Comparison of ENCODE assay signal across 15 mouse cellular contexts in the genomic region with DNA sequence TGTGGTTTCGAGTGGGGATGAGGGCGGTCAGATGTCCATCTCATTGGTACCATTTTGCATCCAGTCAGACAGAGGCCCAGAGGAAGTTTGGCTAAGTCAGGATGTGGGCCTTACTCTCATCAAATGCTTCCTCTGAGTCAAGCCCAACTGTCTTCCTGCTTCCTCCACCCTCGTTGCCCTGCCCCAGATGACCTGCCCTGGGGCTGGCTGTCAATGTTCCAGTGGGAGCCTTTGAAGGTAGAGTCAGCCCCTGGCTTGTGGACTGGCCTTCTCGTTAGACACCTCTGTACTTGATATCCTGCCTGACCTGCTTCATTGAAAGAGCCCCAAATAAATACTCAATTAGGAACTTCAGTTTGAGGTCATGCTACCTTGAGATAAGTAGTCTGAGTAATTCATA.
"Had no signal": no experiment of that assay in that cellular context is flagged by ENCODE, and none has a peak within 500 bp of the region (broad histone marks: within the 10 kb centered on the region; RNA-seq: fewer than 3 reads in every experiment).

No protein-coding gene starts in this region.

- H3K4me1 ChIP-seq: neural tube, embryonic 15.5 days; stomach, embryonic 15.5 days had no signal

- H3K4me2 ChIP-seq: neural tube, embryonic 13.5 days; neural tube, embryonic 15.5 days; stomach, embryonic 15.5 days had no signal

- H3K9ac ChIP-seq: neural tube, embryonic 13.5 days; neural tube, embryonic 15.5 days; stomach, embryonic 15.5 days had no signal

- H3K27ac ChIP-seq: neural tube, embryonic 13.5 days; neural tube, embryonic 15.5 days; stomach, embryonic 15.5 days; stomach, postnatal 0 days had no signal

- DNase-seq: right cerebral cortex, adult 18-20 months; right cerebral cortex, postnatal 14 days; right cerebral cortex, postnatal 25 days; right cerebral cortex, postnatal 4 days; spleen, adult 18-20 months; thymus, adult 18-20 months; thymus, adult 2 months; thymus, postnatal 14 days; thymus, postnatal 25 days; thymus, postnatal 36 days; thymus, postnatal 4 days had no signal

- H3K9me3 ChIP-seq: neural tube, embryonic 13.5 days; neural tube, embryonic 15.5 days; stomach, embryonic 15.5 days had no signal

- H3K27me3 ChIP-seq: neural tube, embryonic 13.5 days; neural tube, embryonic 15.5 days; stomach, embryonic 15.5 days had no signal

- H3K4me3 ChIP-seq: neural tube, embryonic 13.5 days; neural tube, embryonic 15.5 days; stomach, embryonic 15.5 days had no signal

- H3K36me3 ChIP-seq: neural tube, embryonic 13.5 days; neural tube, embryonic 15.5 days; stomach, embryonic 15.5 days had no signal
